Mouse (Mus musculus): ENCODE data around the gene Atp5c1. TPM values are rescaled to one million over a fixed set of nuclear protein-coding genes. Genes with fewer than 3 reads are reported as not detected.

The Atp5c1 gene
- total and polyA plus RNA-seq, 3 experiments = 280 to 414 (median 381) TPM

Other genes with a start within 250 kb of the Atp5c1 start
- not detected in 2 replicates for gene 4930412O13Rik, start 199.3 kb downstream of the Atp5c1 start, total RNA-seq (2012; rRNA removed)
- gene 4930412O13Rik, start 199.3 kb downstream of the Atp5c1 start, polyA plus RNA-seq (2012; ENCODE audit: insufficient read depth in 1 of 2, insufficient read length in 2 of 2, low read depth in 1 of 2, low replicate concordance in 2 of 2, missing spikeins in 1 of 2) = under 1 TPM in 1 of 2 experiments, not detected in 1; 0.28 TPM
- 0.50 and 1.5 TPM in 2 replicates for gene 9230102O04Rik, start 191.0 kb downstream of the Atp5c1 start, total RNA-seq (2012; rRNA removed)
- 1 to 10 TPM in 1 of 2 experiments, not detected in 1; 2.4 TPM for gene 9230102O04Rik, start 191.0 kb downstream of the Atp5c1 start, polyA plus RNA-seq (2012; ENCODE audit: insufficient read depth in 1 of 2, insufficient read length in 2 of 2, low read depth in 1 of 2, low replicate concordance in 2 of 2, missing spikeins in 1 of 2)
- 0.12 and 0.46 TPM in 2 replicates for gene Gata3, start 190.5 kb downstream of the Atp5c1 start, total RNA-seq (2012; rRNA removed)
- gene Gata3, start 190.5 kb downstream of the Atp5c1 start, polyA plus RNA-seq (2012; ENCODE audit: insufficient read depth in 1 of 2, insufficient read length in 2 of 2, low read depth in 1 of 2, low replicate concordance in 2 of 2, missing spikeins in 1 of 2) = 1 to 10 TPM in 1 of 2 experiments, not detected in 1; 2.0 TPM
- gene Taf3, start 31.9 kb downstream of the Atp5c1 start, total RNA-seq (2012; rRNA removed) = 8.3 and 9.1 TPM in 2 replicates
- gene Taf3, start 31.9 kb downstream of the Atp5c1 start, polyA plus RNA-seq (2012; ENCODE audit: insufficient read depth in 1 of 2, insufficient read length in 2 of 2, low read depth in 1 of 2, low replicate concordance in 2 of 2, missing spikeins in 1 of 2) = 10 to 100 TPM in 1 of 2 experiments, not detected in 1; 20.9 TPM
- 23.4 and 25.7 TPM in 2 replicates for gene Kin, start 83 bp upstream of the Atp5c1 start, total RNA-seq (2012; rRNA removed)
- 10 to 100 TPM in 1 of 2 experiments, not detected in 1; 33.5 TPM for gene Kin, start 83 bp upstream of the Atp5c1 start, polyA plus RNA-seq (2012; ENCODE audit: insufficient read depth in 1 of 2, insufficient read length in 2 of 2, low read depth in 1 of 2, low replicate concordance in 2 of 2, missing spikeins in 1 of 2)
- not detected in 2 replicates for gene Itih2, start 50.9 kb upstream of the Atp5c1 start, total RNA-seq (2012; rRNA removed)
- gene Itih2, start 50.9 kb upstream of the Atp5c1 start, polyA plus RNA-seq (2012; ENCODE audit: insufficient read depth in 1 of 2, insufficient read length in 2 of 2, low read depth in 1 of 2, low replicate concordance in 2 of 2, missing spikeins in 1 of 2) = not detected
- gene Itih5, start 73.1 kb upstream of the Atp5c1 start, total RNA-seq (2012; rRNA removed) = not detected in 2 replicates
- not detected for gene Itih5, start 73.1 kb upstream of the Atp5c1 start, polyA plus RNA-seq (2012; ENCODE audit: insufficient read depth in 1 of 2, insufficient read length in 2 of 2, low read depth in 1 of 2, low replicate concordance in 2 of 2, missing spikeins in 1 of 2)